Mouse (Mus musculus): ENCODE measurements around the gene Olfr370. TPM values are rescaled to one million over a fixed set of nuclear protein-coding genes. Genes with fewer than 3 reads are reported as not detected.
"Not testable (repeated sequence)": the region's sequence is repeated elsewhere in the genome, so short reads cannot be mapped to it uniquely, and the experiment has no call there.

Gene Olfr370
- not detected in 2 replicates for polyA plus RNA-seq (2014; fragmentation: Nextera tagmentation; extraction: Ambion mirVana)

DNA sequence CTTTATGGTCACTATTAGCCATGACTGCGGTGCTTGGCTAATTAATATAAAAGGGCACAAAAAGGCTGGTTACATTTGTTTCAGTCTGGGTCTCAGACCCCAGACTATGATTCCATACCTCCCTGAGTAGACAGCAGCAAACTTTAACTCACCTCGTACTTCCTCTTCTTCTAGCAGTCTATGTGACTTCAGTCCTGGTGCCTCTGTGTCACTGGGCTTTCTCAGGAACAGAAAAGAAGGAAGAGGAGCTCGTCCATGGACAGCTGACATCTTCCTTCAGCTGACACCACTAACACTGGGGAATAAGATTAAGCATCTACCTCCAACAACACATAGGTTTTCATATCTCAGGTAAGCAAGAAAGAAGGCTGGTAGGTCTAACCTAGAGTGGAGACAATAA is at the start of gene Olfr370:
Olfr370 (plus strand) TSS at position 45 of the 400 bp plus-strand sequence.
- Histone ChIP-seq H3K4me3 (ENCODE audit: low read depth, low read length) (no peak within 1 kb of the TSS), H3K27me3 (ENCODE audit: control insufficient read depth, insufficient read depth, low read length) (no peaks in the 10 kb centered on the region), H3K9me3 (ENCODE audit: control insufficient read depth, low read length) (no peaks in the 10 kb centered on the region), H3K27ac (replicated peaks; ENCODE audit: low read depth, low read length) (no peak within 1 kb of the TSS), H3K9ac (ENCODE audit: low read length) (no peak within 1 kb of the TSS), H3K4me2 (ENCODE audit: low read depth, severe bottlenecking) (no peak within 1 kb of the TSS), H3K36me3 (ENCODE audit: control insufficient read depth, insufficient read depth, low read length) (no peaks in the 10 kb centered on the region), H3K4me1 (ENCODE audit: control insufficient read depth, insufficient read depth, low read length) (no peaks in the 10 kb centered on the region)
- 85% methylated on average over 3 of the region's 3 CpGs for WGBS
- no peak for DNase-seq (ENCODE audit: low spot score)
- no peak for ATAC-seq (ENCODE audit: insufficient number of reproducible peaks, low FRiP score, low TSS enrichment, low read depth)

DNA sequence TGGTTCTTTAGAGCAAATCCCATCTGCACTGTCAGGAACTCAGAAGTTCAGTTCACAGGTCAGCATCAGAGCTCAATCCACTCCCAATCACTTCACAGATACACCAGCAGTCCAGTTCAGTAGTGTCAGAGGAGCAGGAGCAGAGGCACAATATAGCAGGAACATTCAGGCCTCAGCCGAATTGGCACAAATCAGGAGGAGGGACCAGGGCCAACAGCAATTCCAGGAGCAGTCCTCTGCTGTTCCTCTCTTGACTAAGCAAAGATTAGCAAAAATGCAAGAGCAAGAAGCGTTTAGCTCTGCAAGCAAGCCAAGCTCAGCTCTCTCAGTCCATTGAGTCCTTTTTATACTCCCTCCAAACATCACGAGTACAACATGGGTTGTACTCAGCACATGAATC is 23.9 kb upstream of the Olfr370 start:
- Histone ChIP-seq H3K9ac (ENCODE audit: low read length) (no peak overlapping the region), H3K4me1 (ENCODE audit: control insufficient read depth, insufficient read depth, low read length) (no peaks in the 10 kb centered on the region), H3K4me2 (ENCODE audit: low read depth, severe bottlenecking) (no peak overlapping the region), H3K4me3 (ENCODE audit: low read depth, low read length) (no peak overlapping the region), H3K27me3 (ENCODE audit: control insufficient read depth, insufficient read depth, low read length) (no peaks in the 10 kb centered on the region), H3K9me3 (ENCODE audit: control insufficient read depth, low read length) (no peaks in the 10 kb centered on the region), H3K36me3 (ENCODE audit: control insufficient read depth, insufficient read depth, low read length) (no peaks in the 10 kb centered on the region), H3K27ac (replicated peaks; ENCODE audit: low read depth, low read length) (no peak overlapping the region)
- ATAC-seq (ENCODE audit: insufficient number of reproducible peaks, low FRiP score, low TSS enrichment, low read depth) (no peak), DNase-seq (ENCODE audit: low spot score) (no peak)
- 83% methylated on average over 3 of the region's 3 CpGs for WGBS

DNA sequence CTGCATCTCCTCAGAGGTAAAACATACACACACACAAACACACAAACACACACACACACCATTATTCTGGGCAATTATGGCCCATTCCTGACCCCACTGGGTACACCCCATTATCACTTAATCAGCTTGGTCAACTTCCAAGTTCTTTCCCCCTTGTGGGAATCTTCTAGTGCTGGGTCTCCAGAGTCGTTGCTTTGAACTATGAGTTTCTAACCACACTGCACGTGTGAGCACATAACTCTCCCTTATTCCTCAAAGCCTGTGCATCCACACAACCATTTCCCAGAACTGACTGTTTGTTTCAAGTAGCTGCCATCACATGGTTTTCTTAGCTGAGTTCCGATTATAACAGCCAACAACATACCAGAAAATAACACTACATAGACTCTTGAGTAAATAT is 15.1 kb upstream of the Olfr370 start:
- Histone ChIP-seq H3K36me3 (ENCODE audit: control insufficient read depth, insufficient read depth, low read length) (no peaks in the 10 kb centered on the region), H3K4me2 (ENCODE audit: low read depth, severe bottlenecking) (no peak overlapping the region), H3K4me3 (ENCODE audit: low read depth, low read length) (no peak overlapping the region), H3K4me1 (ENCODE audit: control insufficient read depth, insufficient read depth, low read length) (no peaks in the 10 kb centered on the region), H3K27ac (replicated peaks; ENCODE audit: low read depth, low read length) (no peak overlapping the region), H3K27me3 (ENCODE audit: control insufficient read depth, insufficient read depth, low read length) (no peaks in the 10 kb centered on the region), H3K9me3 (ENCODE audit: control insufficient read depth, low read length) (no peaks in the 10 kb centered on the region), H3K9ac (ENCODE audit: low read length) (no peak overlapping the region)
- ATAC-seq (ENCODE audit: insufficient number of reproducible peaks, low FRiP score, low TSS enrichment, low read depth), result no peak
- WGBS, result 76% methylated on average over 3 of the region's 3 CpGs
- no peak for DNase-seq (ENCODE audit: low spot score)

DNA sequence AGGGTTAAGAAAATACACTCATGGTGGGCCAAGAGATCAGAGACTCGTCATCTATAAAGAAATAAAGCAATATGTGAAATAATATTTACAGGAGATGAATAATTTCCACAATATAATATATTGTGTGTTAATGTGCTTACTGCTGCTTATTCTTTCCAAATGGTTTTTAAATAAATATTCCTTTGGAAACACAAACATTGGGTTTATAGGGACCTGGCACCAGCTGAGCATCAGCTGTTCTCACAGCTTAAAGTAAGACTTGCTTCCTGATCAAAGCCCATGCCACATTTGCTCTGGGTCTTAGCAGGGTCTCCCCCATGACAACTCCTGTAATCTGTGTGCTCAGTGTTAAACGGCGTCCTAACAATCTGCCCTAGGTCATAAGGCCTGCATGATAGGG is 14.7 kb upstream of the Olfr370 start:
- not testable (repeated sequence) for H3K27me3 ChIP-seq (ENCODE audit: control insufficient read depth, insufficient read depth, low read length); ATAC-seq (ENCODE audit: insufficient number of reproducible peaks, low FRiP score, low TSS enrichment, low read depth)
- 79% methylated on average over 3 of the region's 3 CpGs for WGBS

DNA sequence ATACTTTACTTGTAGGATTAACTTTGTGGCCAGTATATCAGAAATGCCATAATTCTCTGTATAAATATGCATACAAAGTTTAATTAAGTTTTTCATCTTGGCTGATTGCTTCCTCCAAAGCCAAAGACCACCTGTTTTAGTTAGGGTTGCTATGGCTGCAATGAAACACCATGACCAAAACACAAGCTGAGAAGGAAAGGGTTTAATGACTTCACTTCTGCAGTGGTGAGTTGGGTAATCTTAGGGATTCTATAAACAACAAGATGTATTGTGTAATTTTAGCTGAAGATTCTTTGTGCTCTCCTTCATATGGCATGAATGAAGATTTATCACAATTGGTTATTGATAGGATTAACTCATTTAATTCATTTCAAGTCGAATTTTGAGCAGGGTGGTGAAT is 14.3 kb upstream of the Olfr370 start:
- Histone ChIP-seq H3K9me3 (ENCODE audit: control insufficient read depth, low read length) (no peaks in the 10 kb centered on the region), H3K4me2 (ENCODE audit: low read depth, severe bottlenecking) (no peak overlapping the region), H3K9ac (ENCODE audit: low read length) (no peak overlapping the region), H3K36me3 (ENCODE audit: control insufficient read depth, insufficient read depth, low read length) (no peaks in the 10 kb centered on the region), H3K4me1 (ENCODE audit: control insufficient read depth, insufficient read depth, low read length) (no peaks in the 10 kb centered on the region), H3K27me3 (ENCODE audit: control insufficient read depth, insufficient read depth, low read length) (no peaks in the 10 kb centered on the region), H3K4me3 (ENCODE audit: low read depth, low read length) (no peak overlapping the region), H3K27ac (replicated peaks; ENCODE audit: low read depth, low read length) (no peak overlapping the region)
- DNase-seq (ENCODE audit: low spot score) (no peak), ATAC-seq (ENCODE audit: insufficient number of reproducible peaks, low FRiP score, low TSS enrichment, low read depth) (no peak)
- 44% methylated on average over 1 of the region's 1 CpGs for WGBS

More for the DNA sequence above, 14.7 kb upstream of the Olfr370 start:
- H3K9ac ChIP-seq (ENCODE audit: low read length); H3K4me2 ChIP-seq (ENCODE audit: low read depth, severe bottlenecking); H3K4me1 ChIP-seq (ENCODE audit: control insufficient read depth, insufficient read depth, low read length); H3K4me3 ChIP-seq (ENCODE audit: low read depth, low read length); H3K9me3 ChIP-seq (ENCODE audit: control insufficient read depth, low read length); DNase-seq (ENCODE audit: low spot score); H3K36me3 ChIP-seq (ENCODE audit: control insufficient read depth, insufficient read depth, low read length); H3K27ac ChIP-seq (replicated peaks; ENCODE audit: low read depth, low read length): not testable (repeated sequence)

DNA sequence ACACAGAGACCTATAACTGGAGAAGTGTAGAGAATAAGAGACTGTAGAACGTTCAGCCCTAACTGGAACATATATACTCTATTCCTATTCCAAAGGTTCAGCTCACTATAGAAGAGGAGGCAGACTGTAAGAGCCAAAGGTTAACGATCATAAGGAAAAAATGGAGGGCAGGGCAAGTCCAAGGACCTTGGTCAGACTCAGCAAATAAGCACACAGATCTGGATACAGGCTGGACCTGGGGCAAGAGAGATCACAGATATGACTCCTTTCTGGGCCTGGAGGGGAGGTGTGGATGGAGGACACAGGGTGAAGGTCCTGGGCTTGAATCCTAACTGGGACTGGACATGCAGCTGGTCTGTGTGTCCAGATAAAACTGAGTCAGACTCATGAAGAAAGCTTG is 778 bp upstream of the Olfr370 start:
- no peak for DNase-seq (ENCODE audit: low spot score)
- WGBS, result 88% methylated on average over 2 of the region's 2 CpGs
- Histone ChIP-seq H3K4me3 (ENCODE audit: low read depth, low read length) (no peak overlapping the region), H3K9me3 (ENCODE audit: control insufficient read depth, low read length) (no peaks in the 10 kb centered on the region), H3K27ac (replicated peaks; ENCODE audit: low read depth, low read length) (no peak overlapping the region), H3K4me2 (ENCODE audit: low read depth, severe bottlenecking) (no peak overlapping the region), H3K27me3 (ENCODE audit: control insufficient read depth, insufficient read depth, low read length) (no peaks in the 10 kb centered on the region), H3K9ac (ENCODE audit: low read length) (no peak overlapping the region), H3K36me3 (ENCODE audit: control insufficient read depth, insufficient read depth, low read length) (no peaks in the 10 kb centered on the region), H3K4me1 (ENCODE audit: control insufficient read depth, insufficient read depth, low read length) (no peaks in the 10 kb centered on the region)
- no peak for ATAC-seq (ENCODE audit: insufficient number of reproducible peaks, low FRiP score, low TSS enrichment, low read depth)

DNA sequence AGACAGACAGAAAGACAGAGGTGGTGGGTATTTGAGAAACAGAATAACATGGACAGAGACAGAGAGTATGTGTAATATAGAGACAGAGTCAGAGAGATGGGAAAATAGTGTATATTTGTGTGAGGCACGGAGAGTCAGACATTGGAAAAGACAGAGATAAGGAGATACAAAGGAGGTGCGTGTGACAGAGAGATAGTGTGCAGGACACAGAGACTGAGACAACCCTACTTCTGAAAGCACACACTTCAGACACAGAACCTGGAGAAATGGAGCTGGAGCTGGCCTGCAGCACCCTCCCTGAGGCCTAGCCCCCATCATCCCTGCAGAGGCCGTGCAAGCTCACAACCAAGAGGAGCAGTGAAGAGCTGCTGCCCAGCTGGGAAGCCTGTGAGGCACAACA is 27.1 kb downstream of the Olfr370 start:
- H3K27ac ChIP-seq (replicated peaks; ENCODE audit: low read depth, low read length), result no peak overlapping the region
- H3K4me2 ChIP-seq (ENCODE audit: low read depth, severe bottlenecking), result no peak overlapping the region
- 0 out of 2 replicates have a peak, but pooled peaks cover 2% of the 10 kb centered on the region for H3K4me1 ChIP-seq (ENCODE audit: control insufficient read depth, insufficient read depth, low read length)
- WGBS, result 78% methylated on average over 3 of the region's 3 CpGs
- no peaks in the 10 kb centered on the region for H3K36me3 ChIP-seq (ENCODE audit: control insufficient read depth, insufficient read depth, low read length)
- DNase-seq (ENCODE audit: low spot score) (no peak), ATAC-seq (ENCODE audit: insufficient number of reproducible peaks, low FRiP score, low TSS enrichment, low read depth) (no peak)
- no peak overlapping the region for H3K9ac ChIP-seq (ENCODE audit: low read length)
- no peak overlapping the region for H3K4me3 ChIP-seq (ENCODE audit: low read depth, low read length)
- no peaks in the 10 kb centered on the region for H3K9me3 ChIP-seq (ENCODE audit: control insufficient read depth, low read length)
- H3K27me3 ChIP-seq (ENCODE audit: control insufficient read depth, insufficient read depth, low read length), result no peaks in the 10 kb centered on the region

DNA sequence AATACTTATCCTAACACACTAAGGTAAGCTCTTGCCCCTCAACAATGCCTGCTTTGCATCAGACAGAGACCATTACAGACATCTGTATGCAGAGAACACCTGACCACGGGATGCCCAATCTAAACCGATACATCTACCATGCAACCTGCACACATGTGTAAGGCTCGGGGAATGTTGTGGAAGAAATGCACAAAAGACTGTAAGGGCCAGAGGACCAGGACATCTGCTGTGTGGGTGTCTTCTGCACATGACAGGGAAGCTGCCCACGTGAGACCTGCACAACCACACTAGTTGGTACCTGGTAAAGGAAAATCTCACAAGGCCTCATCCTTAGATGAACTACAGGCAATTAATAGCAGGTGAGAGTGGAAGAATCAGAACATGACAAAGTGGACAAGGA is 27.7 kb downstream of the Olfr370 start:
- Histone ChIP-seq H3K9ac (ENCODE audit: low read length) (no peak overlapping the region), H3K4me2 (ENCODE audit: low read depth, severe bottlenecking) (no peak overlapping the region), H3K36me3 (ENCODE audit: control insufficient read depth, insufficient read depth, low read length) (no peaks in the 10 kb centered on the region), H3K9me3 (ENCODE audit: control insufficient read depth, low read length) (no peaks in the 10 kb centered on the region), H3K4me1 (ENCODE audit: control insufficient read depth, insufficient read depth, low read length) (peaks cover 4% of the 10 kb centered on the region; the same call in 1 of the 2 replicates), H3K27me3 (ENCODE audit: control insufficient read depth, insufficient read depth, low read length) (no peaks in the 10 kb centered on the region), H3K27ac (replicated peaks; ENCODE audit: low read depth, low read length) (no peak overlapping the region), H3K4me3 (ENCODE audit: low read depth, low read length) (no peak overlapping the region)
- WGBS, result 76% methylated on average over 4 of the region's 4 CpGs
- DNase-seq (ENCODE audit: low spot score), result no peak
- ATAC-seq (ENCODE audit: insufficient number of reproducible peaks, low FRiP score, low TSS enrichment, low read depth), result no peak

DNA sequence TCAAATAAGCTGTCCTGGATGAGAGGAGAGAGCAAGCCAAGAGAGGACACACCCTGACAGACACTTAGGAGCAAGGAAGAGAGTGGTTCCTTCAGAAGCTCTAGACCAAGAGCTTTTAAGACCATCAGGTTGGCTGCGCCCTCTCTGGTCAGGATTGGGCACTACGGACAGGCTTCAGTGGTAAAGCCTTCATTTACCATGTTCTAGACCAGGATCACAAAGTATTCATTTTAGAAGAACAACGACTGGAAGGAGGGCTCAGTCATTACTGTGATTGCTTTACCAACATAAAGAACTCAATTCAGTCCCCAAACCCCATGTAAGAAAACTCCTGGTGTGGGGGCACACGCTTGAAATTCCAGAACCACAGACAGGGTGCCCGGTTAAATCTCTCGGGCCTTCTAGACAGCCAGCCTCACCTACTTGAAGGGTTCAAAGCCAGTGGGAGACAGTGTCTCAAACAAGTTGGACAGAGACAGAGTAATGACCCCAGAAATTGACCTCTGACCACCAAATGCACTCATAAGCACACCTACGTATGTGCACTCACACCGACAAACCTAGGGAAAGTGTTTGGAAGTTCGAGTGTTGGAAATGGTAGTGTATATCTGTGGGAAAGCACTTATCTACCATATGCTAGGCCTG is 30.3 kb downstream of the Olfr370 start:
- no peak overlapping the region for H3K27ac ChIP-seq (replicated peaks; ENCODE audit: low read depth, low read length)
- H3K9me3 ChIP-seq (ENCODE audit: control insufficient read depth, low read length), result no peaks in the 10 kb centered on the region
- no peak for DNase-seq (ENCODE audit: low spot score)
- WGBS, result 75% methylated on average over 9 of the region's 9 CpGs
- no peak overlapping the region for H3K4me2 ChIP-seq (ENCODE audit: low read depth, severe bottlenecking)
- ATAC-seq (ENCODE audit: insufficient number of reproducible peaks, low FRiP score, low TSS enrichment, low read depth), result no peak
- H3K27me3 ChIP-seq (ENCODE audit: control insufficient read depth, insufficient read depth, low read length), result no peaks in the 10 kb centered on the region
- no peak overlapping the region for H3K4me3 ChIP-seq (ENCODE audit: low read depth, low read length)
- H3K4me1 ChIP-seq (ENCODE audit: control insufficient read depth, insufficient read depth, low read length), result peaks cover 4% of the 10 kb centered on the region; the same call in 1 of the 2 replicates
- H3K9ac ChIP-seq (ENCODE audit: low read length), result no peak overlapping the region
- peaks cover 9% of the 10 kb centered on the region for H3K36me3 ChIP-seq (ENCODE audit: control insufficient read depth, insufficient read depth, low read length)

All from limb, embryonic 11.5 days (tissue).